Mouse (Mus musculus): ENCODE results near the gene Metap2. TPM values are rescaled to one million over a fixed set of nuclear protein-coding genes. Genes with fewer than 3 reads are reported as not detected.

Gene Metap2
- polyA plus RNA-seq, 1 experiment from 2014 or later = 126 TPM

- no peaks in the 10 kb centered on the region for H3K4me1 ChIP-seq (replicated peaks; ENCODE audit: control insufficient read depth, insufficient read depth)
- ATAC-seq (ENCODE audit: low FRiP score, low TSS enrichment) (no peak), DNase-seq (ENCODE audit: low spot score) (no peak)
- no peaks in the 10 kb centered on the region for H3K9me3 ChIP-seq (ENCODE audit: control insufficient read depth, low read length)
- no peaks in the 10 kb centered on the region for H3K27me3 ChIP-seq (ENCODE audit: control insufficient read depth, insufficient read depth, low read length)
- no peaks in the 10 kb centered on the region for H3K36me3 ChIP-seq (ENCODE audit: control insufficient read depth, insufficient read depth, low read length)
- H3K27ac ChIP-seq (replicated peaks) = no peak overlapping the region
- 80% methylated on average over 5 of the region's 5 CpGs for WGBS
- no peak overlapping the region for H3K4me2 ChIP-seq (replicated peaks; ENCODE audit: low read depth)
- no peak for TF ChIP-seq CTCF (IDR thresholded peaks at IDR 0.05; ENCODE audit: low read depth)
- TF ChIP-seq EP300 (optimal IDR thresholded peaks at IDR 0.05) = no peak
- H3K4me3 ChIP-seq (ENCODE audit: low read depth, low read length) = no peak overlapping the region
- no peak overlapping the region for H3K9ac ChIP-seq (ENCODE audit: low read length)
Measured at GRCm38 (mm10) chr10:93924666-93925065, 27.8 kb upstream of the Metap2 start.

- H3K4me3 ChIP-seq (ENCODE audit: low read depth, low read length) = no peak overlapping the region
- H3K9me3 ChIP-seq (ENCODE audit: control insufficient read depth, low read length) = no peaks in the 10 kb centered on the region
- H3K27me3 ChIP-seq (ENCODE audit: control insufficient read depth, insufficient read depth, low read length) = no peaks in the 10 kb centered on the region
- no peak overlapping the region for H3K9ac ChIP-seq (ENCODE audit: low read length)
- DNase-seq (ENCODE audit: low spot score) (no peak), ATAC-seq (ENCODE audit: low FRiP score, low TSS enrichment) (no peak)
- H3K27ac ChIP-seq (replicated peaks) = no peak overlapping the region
- no peaks in the 10 kb centered on the region for H3K36me3 ChIP-seq (ENCODE audit: control insufficient read depth, insufficient read depth, low read length)
- no peak overlapping the region for H3K4me2 ChIP-seq (replicated peaks; ENCODE audit: low read depth)
- no peaks in the 10 kb centered on the region for H3K4me1 ChIP-seq (replicated peaks; ENCODE audit: control insufficient read depth, insufficient read depth)
- no peak for TF ChIP-seq CTCF (IDR thresholded peaks at IDR 0.05; ENCODE audit: low read depth)
- TF ChIP-seq EP300 (optimal IDR thresholded peaks at IDR 0.05) = no peak
- WGBS = 92% methylated on average over 4 of the region's 4 CpGs
Measured at GRCm38 (mm10) chr10:93921160-93921559, 24.3 kb upstream of the Metap2 start.

- H3K9me3 ChIP-seq (ENCODE audit: control insufficient read depth, low read length) = no peaks in the 10 kb centered on the region
- no peak overlapping the region for H3K9ac ChIP-seq (ENCODE audit: low read length)
- no peak for TF ChIP-seq CTCF (IDR thresholded peaks at IDR 0.05; ENCODE audit: low read depth)
- TF ChIP-seq EP300 (optimal IDR thresholded peaks at IDR 0.05) = no peak
- ATAC-seq (ENCODE audit: low FRiP score, low TSS enrichment) (no peak), DNase-seq (ENCODE audit: low spot score) (no peak)
- WGBS = 49% methylated on average over 13 of the region's 13 CpGs
- no peak overlapping the region for H3K4me3 ChIP-seq (ENCODE audit: low read depth, low read length)
- no peaks in the 10 kb centered on the region for H3K4me1 ChIP-seq (replicated peaks; ENCODE audit: control insufficient read depth, insufficient read depth)
- no peak overlapping the region for H3K27ac ChIP-seq (replicated peaks)
- 0 out of 2 replicates have a peak overlapping the region, but pooled peaks have one; percentile 12 for H3K4me2 ChIP-seq (replicated peaks; ENCODE audit: low read depth)
- H3K36me3 ChIP-seq (ENCODE audit: control insufficient read depth, insufficient read depth, low read length) = no peaks in the 10 kb centered on the region
- no peaks in the 10 kb centered on the region for H3K27me3 ChIP-seq (ENCODE audit: control insufficient read depth, insufficient read depth, low read length)
Measured at GRCm38 (mm10) chr10:93919227-93919626, 22.3 kb upstream of the Metap2 start.

- no peaks in the 10 kb centered on the region for H3K36me3 ChIP-seq (ENCODE audit: control insufficient read depth, insufficient read depth, low read length)
- H3K9me3 ChIP-seq (ENCODE audit: control insufficient read depth, low read length) = no peaks in the 10 kb centered on the region
- H3K4me3 ChIP-seq (ENCODE audit: low read depth, low read length) = no peak overlapping the region
- TF ChIP-seq EP300 (optimal IDR thresholded peaks at IDR 0.05) (no peak), CTCF (IDR thresholded peaks at IDR 0.05; ENCODE audit: low read depth) (no peak)
- ATAC-seq (ENCODE audit: low FRiP score, low TSS enrichment) = no peak
- no peaks in the 10 kb centered on the region for H3K27me3 ChIP-seq (ENCODE audit: control insufficient read depth, insufficient read depth, low read length)
- H3K4me1 ChIP-seq (replicated peaks; ENCODE audit: control insufficient read depth, insufficient read depth) = no peaks in the 10 kb centered on the region
- WGBS = 24% methylated on average over 6 of the region's 6 CpGs
- H3K9ac ChIP-seq (ENCODE audit: low read length) = no peak overlapping the region
- no peak for DNase-seq (ENCODE audit: low spot score)
- no peak overlapping the region for H3K27ac ChIP-seq (replicated peaks)
- H3K4me2 ChIP-seq (replicated peaks; ENCODE audit: low read depth) = 0 out of 2 replicates have a peak overlapping the region, but pooled peaks have one; percentile 12
Measured at GRCm38 (mm10) chr10:93918701-93919100, 21.8 kb upstream of the Metap2 start.

- H3K27me3 ChIP-seq (ENCODE audit: control insufficient read depth, insufficient read depth, low read length) = no peaks in the 10 kb centered on the region
- no peaks in the 10 kb centered on the region for H3K36me3 ChIP-seq (ENCODE audit: control insufficient read depth, insufficient read depth, low read length)
- no peak for DNase-seq (ENCODE audit: low spot score)
- no peak overlapping the region for H3K9ac ChIP-seq (ENCODE audit: low read length)
- no peak for ATAC-seq (ENCODE audit: low FRiP score, low TSS enrichment)
- 51% methylated on average over 2 of the region's 2 CpGs for WGBS
- no peak overlapping the region for H3K4me3 ChIP-seq (ENCODE audit: low read depth, low read length)
- TF ChIP-seq CTCF (IDR thresholded peaks at IDR 0.05; ENCODE audit: low read depth) (no peak), EP300 (optimal IDR thresholded peaks at IDR 0.05) (no peak)
- no peaks in the 10 kb centered on the region for H3K9me3 ChIP-seq (ENCODE audit: control insufficient read depth, low read length)
- no peaks in the 10 kb centered on the region for H3K4me1 ChIP-seq (replicated peaks; ENCODE audit: control insufficient read depth, insufficient read depth)
- no peak overlapping the region for H3K4me2 ChIP-seq (replicated peaks; ENCODE audit: low read depth)
- H3K27ac ChIP-seq (replicated peaks) = no peak overlapping the region
Measured at GRCm38 (mm10) chr10:93918087-93918486, 21.2 kb upstream of the Metap2 start.

- no peak overlapping the region for H3K4me3 ChIP-seq (ENCODE audit: low read depth, low read length)
- H3K27ac ChIP-seq (replicated peaks) = no peak overlapping the region
- no peak overlapping the region for H3K4me2 ChIP-seq (replicated peaks; ENCODE audit: low read depth)
- no peaks in the 10 kb centered on the region for H3K36me3 ChIP-seq (ENCODE audit: control insufficient read depth, insufficient read depth, low read length)
- H3K4me1 ChIP-seq (replicated peaks; ENCODE audit: control insufficient read depth, insufficient read depth) = no peaks in the 10 kb centered on the region
- no peaks in the 10 kb centered on the region for H3K27me3 ChIP-seq (ENCODE audit: control insufficient read depth, insufficient read depth, low read length)
- no peak for TF ChIP-seq EP300 (optimal IDR thresholded peaks at IDR 0.05)
- 0 out of 2 replicates have a peak, but pooled peaks have one; percentile 26 for TF ChIP-seq CTCF (IDR thresholded peaks at IDR 0.05; ENCODE audit: low read depth)
- DNase-seq (ENCODE audit: low spot score) (no peak), ATAC-seq (ENCODE audit: low FRiP score, low TSS enrichment) (no peak)
- no peak overlapping the region for H3K9ac ChIP-seq (ENCODE audit: low read length)
- no peaks in the 10 kb centered on the region for H3K9me3 ChIP-seq (ENCODE audit: control insufficient read depth, low read length)
- WGBS = 72% methylated on average over 2 of the region's 2 CpGs
Measured at GRCm38 (mm10) chr10:93916778-93917177, 19.9 kb upstream of the Metap2 start.

All from stomach, postnatal 0 days (tissue).